In genomic region chr8:121216441-121216949, GRCm38 (mm10) we compare ENCODE assay signal across 17 mouse cellular contexts.
"Had no signal": no experiment of that assay in that cellular context is flagged by ENCODE, and none has a peak within 500 bp of the region (broad histone marks: within the 10 kb centered on the region; RNA-seq: fewer than 3 reads in every experiment).

No protein-coding gene starts in this region.

- DNase-seq: gastrocnemius, adult 2 months; gastrocnemius, postnatal 10 days; gastrocnemius, postnatal 25 days; heart, adult 18-20 months; heart, postnatal 10 days; heart, postnatal 4 days; kidney, adult 18-20 months; kidney, adult 8-10 months; kidney, postnatal 10 days; kidney, postnatal 25 days; kidney, postnatal 4 days; left cerebral cortex, postnatal 4 days had no signal

- ATAC-seq: hindbrain, embryonic 16.5 days; inflammation-experienced regulatory T-cells, adult 6 months; intestine, embryonic 15.5 days; intestine, postnatal 0 days; liver, embryonic 12.5 days had no signal
